Mouse (Mus musculus) embryo, embryonic 11.5 days (tissue): ENCODE data around the gene Gskip.
A peak's percentile ranks its signal among the peaks of the same experiment; 100 is the strongest.

Experiments used
- DNase-seq: peaks from one replicate; pipeline ENCODE4 v3.0.0-alpha.2; 2012; ENCODE audit warnings: low read depth, low spot score

Gskip gene

GRCm38 (mm10) chr12:105683933-105684901 lies at the start of gene Gskip:
TSS of gene Gskip (plus strand) at chr12:105684829.
- peak; percentile 26 for DNase-seq

- no peak for DNase-seq
Observed at GRCm38 (mm10) chr12:105636551-105636950, 48.1 kb upstream of the Gskip start.

GRCm38 (mm10) chr12:105637554-105637953 lies 47.1 kb upstream of the Gskip start:
- DNase-seq = no peak

- no peak for DNase-seq
Observed at GRCm38 (mm10) chr12:105642770-105643321, 41.8 kb upstream of the Gskip start.

- no peak for DNase-seq
Observed at GRCm38 (mm10) chr12:105655850-105656249, 28.8 kb upstream of the Gskip start.

GRCm38 (mm10) chr12:105676274-105676673 lies 8.4 kb upstream of the Gskip start:
- DNase-seq = no peak

GRCm38 (mm10) chr12:105678211-105678610 lies 6.4 kb upstream of the Gskip start:
- no peak for DNase-seq

GRCm38 (mm10) chr12:105678762-105679161 lies 5.9 kb upstream of the Gskip start:
- no peak for DNase-seq

GRCm38 (mm10) chr12:105685001-105685691 lies 517 bp downstream of the Gskip start, which contains the start of gene Atg2b:
TSS of gene Atg2b (minus strand) at chr12:105685211.
- DNase-seq = peak; percentile 95

GRCm38 (mm10) chr12:105686791-105687190 lies 2.2 kb downstream of the Gskip start:
- no peak for DNase-seq

- no peak for DNase-seq
Observed at GRCm38 (mm10) chr12:105687416-105687815, 2.8 kb downstream of the Gskip start.

- DNase-seq = no peak
Observed at GRCm38 (mm10) chr12:105688546-105688945, 3.9 kb downstream of the Gskip start.

GRCm38 (mm10) chr12:105689435-105689834 lies 4.8 kb downstream of the Gskip start:
- no peak for DNase-seq

GRCm38 (mm10) chr12:105694021-105694420 lies 9.4 kb downstream of the Gskip start:
- DNase-seq = no peak

GRCm38 (mm10) chr12:105695848-105696247 lies 11.2 kb downstream of the Gskip start:
- DNase-seq = no peak

- no peak for DNase-seq
Observed at GRCm38 (mm10) chr12:105697104-105697780, 12.6 kb downstream of the Gskip start.

GRCm38 (mm10) chr12:105700433-105700832 lies 15.8 kb downstream of the Gskip start:
- DNase-seq = no peak

GRCm38 (mm10) chr12:105705799-105706487 lies 21.3 kb downstream of the Gskip start, which contains the start of gene Ak7:
TSS of gene Ak7 (plus strand) at chr12:105705976.
- DNase-seq = peak; percentile 57

GRCm38 (mm10) chr12:105718616-105719015 lies 34.0 kb downstream of the Gskip start:
- DNase-seq = no peak

- DNase-seq = no peak
Observed at GRCm38 (mm10) chr12:105720196-105720595, 35.6 kb downstream of the Gskip start.
